Mouse (Mus musculus) kidney, adult 2 months (tissue): ENCODE data around the gene Myd88.

Source experiments
- CTCF ChIP-seq: fragments of 200-500 bp; conservative IDR thresholded peaks from 2 replicates; pipeline ENCODE4 v1.5.1; 2011; ENCODE audit warnings: low read depth, mild to moderate bottlenecking, control low read depth, low read length, moderate library complexity, mixed read lengths; ENCODE audit not compliant: insufficient read depth, insufficient read length
- POLR2A ChIP-seq: fragments of 200-500 bp; IDR thresholded peaks from one replicate; pipeline ENCODE4 v1.6.1; 2011; ENCODE audit warnings: low read depth, low read length, control low read depth

DNA sequence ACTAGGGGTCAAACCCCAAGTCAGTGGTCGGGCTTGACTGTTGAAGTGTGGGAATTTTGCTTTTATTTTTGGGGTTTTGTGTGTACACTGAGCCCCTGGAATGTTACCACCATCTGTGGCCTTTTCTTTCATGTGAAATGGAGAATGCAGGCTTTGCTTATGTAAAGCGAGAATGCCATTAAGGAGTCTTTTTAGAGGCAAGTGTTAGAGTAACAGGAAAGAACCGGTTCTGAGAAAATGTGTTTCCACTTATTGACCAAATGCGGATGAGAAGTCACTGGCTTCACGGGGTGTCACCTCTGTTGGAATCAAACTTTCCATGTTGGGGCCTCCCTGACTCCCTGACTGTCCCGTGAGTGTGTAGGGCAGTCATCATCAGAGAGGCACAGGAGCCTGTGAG is 34.3 kb upstream of the Myd88 start:
- TF ChIP-seq POLR2A (no peak), CTCF (no peak)
